Mouse (Mus musculus): Measurements from ENCODE around the gene Gstm6.

GRCm38 (mm10) chr3:107928691-107929090 lies 14.9 kb downstream of the Gstm6 start:
- TF ChIP-seq POLR2A (IDR thresholded peaks at IDR 0.05; ENCODE audit: low read depth, low read length) (no peak), CTCF (IDR thresholded peaks at IDR 0.05; ENCODE audit: extremely low read depth, insufficient read depth, insufficient read length, insufficient replicate concordance) (no peak)

Data from spleen, adult 2 months (tissue).